Mouse (Mus musculus) CD8-positive naive resting alpha-beta T cell, adult 2 months (primary cell): ENCODE measurements around the gene Morc1.

ENCODE experiments used
- DNase-seq, 2 experiments: peaks; one replicate each; pipeline ENCODE4 v3.0.0; 2022; ENCODE audit warnings: low read depth in 2 of 2, low spot score in 2 of 2

The Morc1 gene

DNA sequence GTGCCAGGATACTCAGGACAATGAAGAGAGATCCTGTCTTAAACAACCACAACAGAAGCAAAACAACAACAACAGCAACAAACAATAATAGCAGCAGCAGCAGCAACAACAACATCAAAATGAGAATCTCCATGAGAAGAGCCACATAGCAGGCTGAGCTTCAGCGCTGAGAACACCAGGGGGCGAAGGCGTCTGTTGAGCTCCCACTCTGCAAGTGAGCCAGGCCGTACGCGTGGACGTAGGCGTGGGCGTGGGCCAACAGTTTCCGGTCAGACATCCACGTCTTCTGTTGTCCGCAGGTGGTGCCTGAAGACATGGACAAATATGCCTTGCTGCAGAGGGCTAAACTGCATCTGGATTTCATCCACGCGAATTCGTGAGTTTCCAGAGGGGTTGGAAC is at the start of gene Morc1:
Morc1 (plus strand) TSS at position 211 of the 400 bp plus-strand sequence.
- DNase-seq, result no peak

DNA sequence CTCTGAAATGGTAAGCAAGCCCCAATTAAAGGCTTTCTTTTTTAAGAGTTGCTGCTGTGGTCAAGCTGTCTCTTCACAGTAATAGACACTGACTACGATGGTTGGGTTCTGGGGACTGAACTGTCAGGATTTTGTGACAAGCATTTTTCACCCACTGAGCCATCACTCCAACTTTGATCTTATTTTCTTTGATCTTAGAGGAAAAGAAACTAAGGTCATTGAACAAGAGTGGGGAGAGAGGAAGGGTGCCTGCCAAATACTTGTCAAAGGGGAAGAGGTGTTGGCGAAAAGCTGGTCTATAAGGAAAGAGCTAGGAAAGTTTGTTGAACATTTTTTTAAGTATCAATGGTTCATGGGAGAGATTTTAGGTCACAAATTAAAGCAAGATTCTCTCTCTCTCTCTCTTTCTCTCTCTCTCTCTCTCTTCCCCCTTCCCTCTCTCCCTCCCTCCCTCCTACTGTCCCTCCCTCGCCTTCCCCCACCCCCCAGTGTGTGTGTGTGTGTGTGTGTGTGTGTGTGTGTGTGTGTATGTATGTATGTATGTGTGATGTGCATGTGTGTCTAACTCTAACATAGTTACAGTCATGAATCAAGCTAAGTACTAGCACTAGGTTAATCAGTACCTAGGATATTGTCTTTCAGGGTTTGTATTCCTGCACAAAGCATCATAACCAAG is 47.3 kb upstream of the Morc1 start:
- no peak for DNase-seq

- DNase-seq, result no peak
These were observed 44.1 kb upstream of the Morc1 start for GRCm38 (mm10) chr16:48386982-48387381.

DNA sequence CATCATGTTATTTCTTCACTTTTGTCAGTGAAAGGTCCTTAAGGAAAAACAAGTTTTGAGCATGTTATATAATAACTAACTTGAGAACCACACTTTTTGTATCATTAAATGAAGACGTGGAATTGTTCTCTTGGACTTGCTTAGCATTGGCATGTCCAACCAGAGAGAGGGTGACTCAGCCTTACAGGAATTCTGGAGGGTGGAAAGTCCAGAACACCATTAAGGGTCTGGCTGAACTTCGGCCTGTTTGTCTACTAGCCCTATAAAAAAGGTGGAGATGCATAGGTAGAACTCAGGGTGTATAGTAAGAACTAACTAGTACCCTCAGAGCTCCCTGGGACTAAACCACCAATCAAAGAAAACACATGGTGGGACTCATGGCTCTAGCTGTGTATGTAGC is 35.8 kb upstream of the Morc1 start:
- DNase-seq, result no peak

DNA sequence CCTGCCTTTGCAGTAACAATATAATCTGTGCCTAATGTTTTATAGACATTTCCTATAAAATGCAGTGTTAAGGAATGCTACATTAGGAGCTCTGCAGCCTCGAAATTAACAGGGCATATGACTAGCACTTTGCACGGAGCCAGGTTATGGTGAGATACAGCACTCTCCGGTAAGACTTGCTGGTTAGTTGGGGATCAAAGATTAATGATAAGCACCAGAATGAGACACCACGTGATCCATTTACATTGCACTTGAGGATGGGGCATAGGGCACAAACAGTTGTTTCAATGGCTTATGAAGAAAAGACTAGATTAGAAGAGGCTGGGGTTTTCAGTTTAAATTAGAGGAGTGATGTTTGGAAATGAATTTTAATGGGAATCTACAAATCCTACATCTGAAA is 28.1 kb upstream of the Morc1 start:
- DNase-seq, result no peak

DNA sequence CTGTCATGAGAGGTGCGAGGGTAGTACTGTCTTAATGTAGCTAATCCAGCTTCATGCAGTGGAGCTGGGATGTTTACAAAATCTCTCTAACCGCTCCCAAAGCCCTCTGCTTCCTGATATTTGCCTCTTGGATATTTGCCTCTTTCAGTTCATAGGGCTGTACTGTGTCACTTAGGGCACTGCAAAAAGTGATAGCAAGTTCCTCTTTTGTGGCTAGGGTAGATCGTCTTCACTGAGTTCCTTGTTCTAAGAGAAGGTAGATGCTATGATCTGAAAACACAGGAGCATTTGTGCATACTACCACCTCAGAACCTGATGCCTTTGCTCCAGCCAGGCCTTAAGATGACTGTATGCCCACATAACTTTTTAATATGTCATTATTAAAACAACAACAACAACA is 27.6 kb upstream of the Morc1 start:
- DNase-seq, result no peak

DNA sequence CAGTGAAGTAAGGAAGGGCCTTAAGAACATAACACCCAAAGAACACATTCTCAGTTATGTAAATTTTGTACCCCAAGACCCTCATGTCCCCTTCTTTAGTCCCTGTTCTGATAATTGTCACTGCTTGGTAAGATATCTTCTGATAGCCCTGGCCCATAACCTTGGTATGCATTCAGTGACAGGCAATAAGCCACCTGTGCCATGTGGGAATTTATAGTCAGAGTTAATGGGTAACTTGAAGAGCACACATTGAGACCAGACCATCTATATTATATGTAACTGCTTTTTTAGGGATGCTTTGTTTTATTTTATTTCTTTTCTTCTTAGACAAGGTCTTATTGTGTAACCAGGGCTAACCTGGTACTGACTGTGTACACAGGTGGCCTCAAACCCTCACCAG is 27.0 kb upstream of the Morc1 start:
- DNase-seq, result no peak

GRCm38 (mm10) chr16:48405674-48406403 is 25.2 kb upstream of the Morc1 start:
- DNase-seq, result no peak

DNA sequence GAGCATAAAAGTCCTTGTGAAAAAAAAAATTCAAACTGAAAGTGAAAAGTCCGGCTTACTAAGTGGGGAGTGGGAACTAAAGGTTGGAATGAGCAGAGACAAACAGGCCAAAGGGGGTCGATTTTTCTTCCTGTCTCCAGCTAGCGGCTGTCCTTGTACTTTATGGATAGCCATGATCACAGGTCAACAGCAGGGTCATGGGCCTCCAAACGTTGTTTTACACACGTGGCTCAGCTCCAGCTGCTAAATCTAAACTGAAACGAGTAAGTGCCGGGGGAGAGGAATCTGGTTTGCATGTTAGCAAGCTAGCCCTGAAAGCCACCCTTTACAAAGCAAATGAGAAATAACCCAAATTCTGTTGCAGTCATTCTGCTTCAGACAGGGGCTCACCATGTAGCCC is 21.5 kb upstream of the Morc1 start:
- no peak for DNase-seq

DNA sequence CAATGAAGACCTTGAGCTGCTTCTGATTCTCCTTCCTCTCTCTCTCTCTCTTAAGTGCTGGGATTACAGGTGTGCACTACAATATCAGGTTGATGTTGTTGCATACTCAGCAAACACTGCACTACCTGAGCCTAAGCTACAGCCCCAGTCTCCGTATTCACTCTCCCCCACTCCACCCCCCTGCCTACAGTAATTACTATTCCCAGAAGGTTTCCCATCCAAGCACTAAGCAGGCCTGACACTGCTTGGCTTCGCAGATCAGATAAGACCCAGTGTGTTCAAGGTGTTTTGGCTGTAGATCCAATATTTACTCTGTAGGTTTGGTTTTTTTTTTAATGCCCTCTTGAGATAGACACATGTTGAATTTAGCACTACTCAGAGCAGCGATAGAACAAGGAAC is 20.9 kb upstream of the Morc1 start:
- no peak for DNase-seq

GRCm38 (mm10) chr16:48412246-48412645 is 18.8 kb upstream of the Morc1 start, which contains the start of gene Gm5485:
Gene Gm5485, minus strand, starts transcription at chr16:48412416.
- DNase-seq, result no peak

GRCm38 (mm10) chr16:48418557-48418956 is 12.5 kb upstream of the Morc1 start:
- no peak for DNase-seq

- DNase-seq, result no peak
These were observed 12.0 kb upstream of the Morc1 start for GRCm38 (mm10) chr16:48419035-48419434.

DNA sequence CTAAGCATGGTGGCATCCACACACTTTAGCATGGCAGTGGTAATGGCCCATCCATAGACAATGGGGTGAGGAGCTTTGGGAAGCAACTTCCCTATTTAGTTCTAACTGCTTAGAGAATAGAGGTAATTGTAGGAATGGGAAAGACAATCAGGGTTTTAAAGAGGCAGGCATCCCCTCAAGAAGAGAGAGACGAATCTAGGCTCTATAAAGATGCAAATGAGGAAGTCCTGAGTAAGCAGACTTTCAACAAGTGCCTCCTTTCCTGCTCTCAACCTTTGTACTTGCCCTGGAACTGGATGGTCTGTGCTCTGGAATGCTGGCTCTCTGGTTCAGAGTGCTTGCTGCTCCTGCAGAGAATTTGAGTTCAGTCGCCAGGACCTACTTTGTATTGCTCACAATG is 8.5 kb upstream of the Morc1 start:
- DNase-seq, result no peak

GRCm38 (mm10) chr16:48424069-48424468 is 7.0 kb upstream of the Morc1 start:
- DNase-seq, result no peak

GRCm38 (mm10) chr16:48429427-48429826 is 1.6 kb upstream of the Morc1 start:
- DNase-seq, result no peak

- no peak for DNase-seq
These were observed 4.4 kb downstream of the Morc1 start for GRCm38 (mm10) chr16:48435454-48435853.

- DNase-seq, result no peak
These were observed 6.4 kb downstream of the Morc1 start for GRCm38 (mm10) chr16:48437476-48437875.

- DNase-seq, result no peak
These were observed 13.6 kb downstream of the Morc1 start for GRCm38 (mm10) chr16:48444589-48444988.

DNA sequence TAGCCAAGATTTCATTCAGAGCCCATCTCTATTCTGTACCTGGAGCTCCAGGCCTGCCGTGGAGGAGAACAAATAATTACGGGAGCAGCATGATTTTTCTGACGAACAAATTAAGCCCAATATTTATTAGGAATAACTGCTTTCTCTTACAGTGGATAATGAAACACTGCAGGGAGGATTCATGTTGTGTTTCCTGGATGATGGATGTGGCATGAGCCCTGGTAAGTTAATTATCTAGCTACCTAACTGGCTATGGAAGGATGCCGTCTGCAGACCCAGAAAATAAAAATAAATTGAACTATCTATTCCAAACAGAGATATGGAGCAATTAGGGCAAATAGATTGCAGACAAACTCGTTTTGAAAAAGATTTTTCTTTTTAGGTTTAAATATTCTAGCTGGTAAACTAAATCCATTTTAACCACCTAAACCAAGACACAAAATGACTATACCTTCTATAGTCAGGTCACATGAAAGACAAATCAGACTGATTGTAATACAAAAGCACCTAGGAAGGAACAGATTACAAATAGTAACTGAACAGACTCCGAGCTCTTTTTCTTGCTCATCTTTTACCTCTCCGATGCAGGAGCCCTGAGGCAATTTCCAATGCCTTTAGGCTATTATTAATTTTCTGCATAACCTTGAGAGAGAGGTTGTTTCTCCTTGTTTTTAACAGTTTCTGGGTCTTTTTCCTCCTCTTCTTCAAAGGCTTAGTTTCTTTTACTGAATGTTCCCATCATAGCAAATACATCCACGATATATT is 15.3 kb downstream of the Morc1 start:
- no peak for DNase-seq

DNA sequence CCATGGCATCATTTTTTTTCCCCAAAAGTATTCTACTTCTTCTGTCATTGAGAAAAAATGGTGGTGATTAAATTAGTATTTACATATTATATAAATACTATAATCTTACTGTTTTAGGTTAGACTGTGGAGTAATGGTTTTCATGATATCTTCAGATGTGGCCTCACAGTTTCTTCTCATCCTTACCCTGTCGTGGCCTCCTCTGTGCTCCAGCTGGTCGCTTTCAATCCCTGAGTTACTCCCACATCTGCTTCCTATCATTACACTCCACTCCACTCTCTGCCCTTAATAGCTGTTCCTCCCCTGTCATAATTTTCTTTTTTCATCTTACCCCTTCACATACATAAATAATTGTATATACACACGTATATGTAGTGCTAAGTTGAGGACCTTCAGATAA is 22.2 kb downstream of the Morc1 start:
- DNase-seq, result no peak

DNA sequence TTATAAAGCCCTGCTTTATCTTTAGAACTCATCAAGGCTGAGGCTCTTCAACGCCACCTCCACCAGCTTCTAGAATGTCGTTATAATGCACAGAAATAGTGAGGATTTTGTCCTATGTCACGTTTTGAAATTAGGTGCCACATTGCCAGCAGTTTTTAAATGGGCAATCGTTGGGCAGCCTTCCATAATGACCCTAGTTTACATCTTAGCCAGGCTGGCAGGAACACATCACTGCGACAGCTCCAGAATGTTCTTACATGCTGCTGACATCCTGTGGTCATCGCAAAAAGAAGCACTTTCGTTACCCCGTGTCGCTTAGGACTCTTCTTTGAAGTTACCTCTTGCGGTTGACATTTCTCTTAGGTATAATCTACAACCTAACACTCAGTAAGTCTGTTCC is 42.4 kb downstream of the Morc1 start:
- no peak for DNase-seq
